Mouse (Mus musculus) embryonic facial prominence, embryonic 11.5 days (tissue): Measurements from ENCODE around the gene Efhc2. TPM values are rescaled to one million over a fixed set of nuclear protein-coding genes. Genes with fewer than 3 reads are reported as not detected.

ENCODE experiments used
- ATAC-seq: fragments of 200-750 bp; cut with Nextera tagmentation; replicated peaks from 2 replicates; pipeline ENCODE4 v1.8.0; 2017; ENCODE audit warnings: low read depth; ENCODE audit not compliant: insufficient number of reproducible peaks, low FRiP score, low TSS enrichment
- DNase-seq: peaks from one replicate; pipeline ENCODE4 v3.0.0-alpha.2; 2015; ENCODE audit warnings: low spot score
- H3K27ac ChIP-seq: fragments of 300-500 bp; sonication (generic); replicated peaks from 2 replicates; pipeline ENCODE4 v1.5.1; 2014; ENCODE audit warnings: mild to moderate bottlenecking, low read depth, low read length, control low read depth
- H3K27me3 ChIP-seq: fragments of 300-500 bp; sonication (generic); 2 replicates; pipeline ENCODE4 v1.6.1; 2014; ENCODE audit warnings: mild to moderate bottlenecking, low read length, moderate library complexity, mixed read lengths; ENCODE audit not compliant: control insufficient read depth, insufficient read depth
- H3K36me3 ChIP-seq: fragments of 300-500 bp; sonication (generic); replicated peaks from 2 replicates; pipeline ENCODE4 v1.6.1; 2014; ENCODE audit warnings: low read depth, mild to moderate bottlenecking, low read length, moderate library complexity, mixed read lengths; ENCODE audit not compliant: control insufficient read depth, insufficient read depth
- H3K4me1 ChIP-seq: fragments of 300-500 bp; sonication (generic); 2 replicates; pipeline ENCODE4 v1.6.1; 2014; ENCODE audit warnings: low read length, mixed read lengths; ENCODE audit not compliant: control insufficient read depth, insufficient read depth
- H3K4me2 ChIP-seq: fragments of 300-500 bp; sonication (generic); 2 replicates; pipeline ENCODE4 v1.6.1; 2014; ENCODE audit warnings: low read depth, mild to moderate bottlenecking, control low read depth, low read length, moderate library complexity
- H3K4me3 ChIP-seq: fragments of 300-500 bp; sonication (generic); 2 replicates; pipeline ENCODE4 v1.5.1; 2014; ENCODE audit warnings: low read depth, low read length, control low read depth
- H3K9ac ChIP-seq: fragments of 300-500 bp; sonication (generic); replicated peaks from 2 replicates; pipeline ENCODE4 v1.6.1; 2014; ENCODE audit warnings: mild to moderate bottlenecking, control low read depth, low read length
- H3K9me3 ChIP-seq: fragments of 300-500 bp; sonication (generic); replicated peaks from 2 replicates; pipeline ENCODE4 v1.6.1; 2016; ENCODE audit warnings: mild to moderate bottlenecking, low read length, inconsistent platforms, mixed read lengths; ENCODE audit not compliant: control insufficient read depth
- WGBS: fragments of 180-500 bp; shearing (Covaris S2); extraction: QIAGEN DNeasy Blood & Tissue Kit; methylation state at CpG from one replicate; pipeline ENCODE4 v1.1.7; 2014; 5-methylcytosine and 5-hydroxymethylcytosine counted together
- polyA plus RNA-seq: library from polyadenylated mRNA; unstranded; fragments of >200 nt; fragmentation: Nextera tagmentation; extraction: Ambion mirVana; gene quantifications from 2 replicates; pipeline ENCODE4 v1.2.1, GENCODE M21; 2014

Efhc2 gene
- polyA plus RNA-seq, 1 experiment from 2014 or later = 1.1 TPM

DNA sequence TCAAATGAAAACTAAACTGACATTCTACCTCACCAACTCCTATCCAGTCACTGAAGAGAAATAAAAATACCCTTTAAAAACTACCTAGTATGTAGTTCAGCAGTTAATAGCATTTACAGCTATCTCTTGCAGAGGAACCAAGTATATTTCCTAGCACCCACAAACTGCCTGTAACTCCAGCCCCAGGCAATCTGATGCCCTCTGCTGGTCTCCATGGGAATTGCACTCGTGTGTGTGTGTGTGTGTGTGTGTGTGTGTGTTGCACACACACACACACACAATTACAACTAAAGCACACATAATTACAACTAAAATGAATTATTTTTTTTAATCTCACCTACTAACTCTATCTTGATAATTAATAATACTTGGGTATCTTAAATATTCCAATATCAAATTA, 153.5 kb downstream of the Efhc2 start:
- Histone ChIP-seq H3K9me3 (no peaks in the 10 kb centered on the region), H3K36me3 (no peaks in the 10 kb centered on the region), H3K27me3 (no peaks in the 10 kb centered on the region), H3K4me1 (no peaks in the 10 kb centered on the region), H3K27ac (no peak overlapping the region), H3K9ac (no peak overlapping the region), H3K4me2 (no peak overlapping the region), H3K4me3 (no peak overlapping the region)
- DNase-seq = no peak
- whole genome bisulfite sequencing = 73% methylated on average over 1 of the region's 1 CpGs
- no peak for ATAC-seq
